Mouse (Mus musculus): ENCODE data around the gene Gngt1.

The Gngt1 gene

DNA sequence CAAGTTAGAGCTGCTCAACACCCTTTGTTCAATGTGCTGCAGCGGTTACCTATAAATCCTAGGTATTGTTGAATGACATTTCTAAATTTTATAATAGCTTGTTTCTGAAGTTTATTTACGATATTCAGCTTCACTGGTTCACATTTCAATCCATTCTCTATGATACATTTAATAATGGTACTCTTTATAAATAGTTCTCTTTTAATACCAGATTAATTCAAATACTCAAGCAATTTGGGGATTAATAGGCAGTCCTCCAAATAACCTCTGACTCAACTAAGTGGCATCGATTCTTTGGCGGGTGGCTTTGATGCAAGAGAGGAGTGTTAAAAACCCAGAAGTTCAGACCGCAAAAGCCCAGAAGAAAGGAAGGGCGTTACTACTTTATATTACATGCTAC is at the start of gene Gngt1:
Gngt1 (plus strand) TSS at position 301 of the 400 bp plus-strand sequence.
- DNase-seq (ENCODE audit: low spot score in 2 of 2): no peak

DNA sequence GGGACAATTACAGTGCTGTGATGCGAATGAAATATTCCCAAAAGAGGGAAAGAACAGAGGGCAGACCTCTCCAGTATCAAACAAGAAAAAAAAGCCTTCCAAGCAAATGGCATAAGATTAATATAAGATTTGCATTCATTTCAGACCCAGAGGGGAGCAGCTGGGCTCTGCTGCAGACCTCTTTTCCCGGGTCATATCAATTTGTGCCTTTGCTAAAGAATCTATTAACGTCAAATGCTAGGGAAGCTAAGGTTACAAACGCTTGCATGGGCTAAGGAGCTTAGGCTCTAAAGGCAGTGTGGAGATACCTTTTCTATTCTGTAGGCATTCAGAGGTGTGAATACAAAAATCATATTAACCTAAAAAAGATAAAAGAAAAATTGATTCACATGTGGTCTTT is 38.6 kb upstream of the Gngt1 start:
- DNase-seq (ENCODE audit: low spot score in 2 of 2): no peak

GRCm38 (mm10) chr6:3967676-3968626 is 25.6 kb upstream of the Gngt1 start:
- DNase-seq (ENCODE audit: low spot score in 2 of 2): peak; percentile 20 to 22

GRCm38 (mm10) chr6:3973679-3974078 is 19.9 kb upstream of the Gngt1 start:
- no peak for DNase-seq (ENCODE audit: low spot score in 2 of 2)

DNA sequence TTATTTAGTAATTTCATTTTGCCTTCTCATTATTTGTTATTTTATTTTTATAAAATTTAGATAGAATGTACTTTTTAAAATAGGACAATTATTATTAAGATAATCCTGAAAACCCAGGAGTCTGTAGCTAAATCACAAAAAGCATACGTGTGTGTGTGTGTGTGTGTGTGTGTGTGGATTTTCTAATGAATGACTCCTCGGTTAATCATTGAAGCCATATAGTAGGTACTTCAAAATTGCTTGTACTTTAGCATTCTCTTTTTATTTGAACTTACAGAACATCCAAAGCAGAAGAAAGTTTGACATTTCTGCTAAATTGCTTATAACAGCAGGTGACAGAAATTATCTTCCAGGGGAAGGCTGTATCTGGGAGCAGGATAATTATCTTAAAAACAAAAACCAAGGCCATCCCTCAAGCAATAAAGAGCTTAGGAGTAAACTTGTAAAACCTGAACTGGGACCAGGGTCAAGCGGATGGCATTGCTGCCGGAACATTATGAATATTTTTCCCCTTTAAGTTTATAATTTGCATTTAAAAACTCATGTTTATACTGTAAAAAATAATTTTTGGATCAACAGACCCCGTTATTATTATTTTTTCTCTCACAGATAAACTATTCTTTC is 10.8 kb upstream of the Gngt1 start:
- no peak for DNase-seq (ENCODE audit: low spot score in 2 of 2)

- no peak for DNase-seq (ENCODE audit: low spot score in 2 of 2)
Measured at GRCm38 (mm10) chr6:3988750-3989149, 4.8 kb upstream of the Gngt1 start, which contains the start of gene Tfpi2. TSS of gene Tfpi2 (minus strand) at chr6:3988919.

DNA sequence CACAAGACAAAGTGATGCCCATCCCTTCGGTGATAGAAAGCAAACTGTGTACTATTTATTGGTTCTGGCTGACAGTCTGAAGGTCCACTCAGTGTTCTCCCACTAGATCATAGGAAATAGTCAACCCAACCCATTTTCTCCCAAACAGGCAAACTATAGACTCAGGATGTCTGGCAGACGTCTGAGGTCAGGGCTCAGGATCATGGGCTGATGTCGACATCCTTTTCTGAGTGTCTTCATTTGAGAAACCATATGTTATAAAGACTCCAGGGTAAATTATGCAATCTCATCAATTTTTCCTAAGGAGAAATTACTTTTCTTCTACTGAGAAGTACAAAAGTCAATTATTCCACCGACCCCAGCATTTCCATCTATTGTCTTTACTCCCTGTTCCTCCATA is 4.5 kb downstream of the Gngt1 start:
- no peak for DNase-seq (ENCODE audit: low spot score in 2 of 2)

- no peak for DNase-seq (ENCODE audit: low spot score in 2 of 2)
Measured at GRCm38 (mm10) chr6:3999296-3999695, 5.7 kb downstream of the Gngt1 start.

DNA sequence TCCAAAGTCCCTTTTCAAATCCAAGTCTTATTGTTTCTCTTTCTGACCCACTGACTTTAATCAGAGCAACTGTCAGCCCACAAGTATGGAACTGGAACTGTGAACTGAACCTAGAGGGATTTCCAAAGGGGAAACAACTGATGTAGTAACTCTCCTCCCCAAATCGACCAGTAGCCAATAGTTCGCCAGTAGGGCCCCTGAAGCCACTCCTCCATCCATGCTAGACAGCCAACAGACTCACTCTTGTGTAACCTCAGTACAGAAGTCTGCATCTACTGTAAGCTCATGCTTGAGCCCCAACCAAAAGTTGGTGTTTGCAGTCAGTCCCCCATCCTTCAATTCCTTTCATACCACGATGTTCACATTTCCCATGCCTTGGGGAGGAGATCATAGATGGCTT is 7.1 kb downstream of the Gngt1 start:
- no peak for DNase-seq (ENCODE audit: low spot score in 2 of 2)

- no peak for DNase-seq (ENCODE audit: low spot score in 2 of 2)
Measured at GRCm38 (mm10) chr6:4003445-4003844, 9.9 kb downstream of the Gngt1 start.

- DNase-seq (ENCODE audit: low spot score in 2 of 2): peak; percentile 29 to 38
Measured at GRCm38 (mm10) chr6:4003890-4004306, 10.3 kb downstream of the Gngt1 start, which contains the start of gene Gng11. TSS of gene Gng11 (plus strand) at chr6:4003904.

GRCm38 (mm10) chr6:4004808-4005207 is 11.2 kb downstream of the Gngt1 start:
- no peak for DNase-seq (ENCODE audit: low spot score in 2 of 2)

GRCm38 (mm10) chr6:4008501-4009040 is 15.0 kb downstream of the Gngt1 start:
- no peak for DNase-seq (ENCODE audit: low spot score in 2 of 2)

- DNase-seq (ENCODE audit: low spot score in 2 of 2): no peak
Measured at GRCm38 (mm10) chr6:4009548-4009947, 16.0 kb downstream of the Gngt1 start.

DNA sequence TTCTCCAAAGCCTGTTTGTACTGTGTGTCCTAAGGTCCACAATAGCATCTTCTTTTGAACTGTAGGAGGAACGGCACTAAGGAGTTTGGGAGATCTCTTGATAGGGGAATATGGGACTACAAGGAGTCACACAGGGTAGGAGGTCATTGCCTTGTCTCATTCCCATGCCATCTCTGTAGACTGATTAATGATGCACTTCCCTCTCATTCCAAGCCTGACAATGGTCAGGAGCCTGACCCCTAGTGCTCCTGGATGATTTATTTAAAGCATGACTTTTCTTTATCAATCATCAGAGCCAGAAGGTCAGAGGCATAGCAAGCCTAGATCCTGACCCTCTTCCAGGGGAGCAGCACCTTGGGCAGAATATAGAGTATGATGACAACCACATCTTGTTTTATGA is 29.1 kb downstream of the Gngt1 start:
- DNase-seq (ENCODE audit: low spot score in 2 of 2): no peak

DNA sequence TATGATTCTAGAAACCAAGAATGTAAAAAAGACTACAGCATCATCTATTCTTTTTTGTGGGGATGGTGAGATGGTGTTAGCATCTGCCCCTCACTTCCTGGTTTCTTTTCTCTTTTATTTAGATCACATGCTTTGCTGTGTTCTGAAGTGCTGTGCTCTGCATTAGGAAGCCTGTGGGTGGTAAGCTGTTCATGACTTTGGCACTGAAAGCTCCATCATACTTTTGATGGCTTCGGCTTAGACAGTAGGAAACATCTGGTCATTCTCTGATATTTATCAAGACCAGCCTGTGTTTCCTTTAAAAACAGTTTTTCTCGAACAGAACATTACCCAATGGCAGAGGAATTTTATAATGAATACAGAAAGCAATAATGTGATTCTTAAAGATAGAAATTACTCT is 32.8 kb downstream of the Gngt1 start:
- DNase-seq (ENCODE audit: low spot score in 2 of 2): no peak

DNA sequence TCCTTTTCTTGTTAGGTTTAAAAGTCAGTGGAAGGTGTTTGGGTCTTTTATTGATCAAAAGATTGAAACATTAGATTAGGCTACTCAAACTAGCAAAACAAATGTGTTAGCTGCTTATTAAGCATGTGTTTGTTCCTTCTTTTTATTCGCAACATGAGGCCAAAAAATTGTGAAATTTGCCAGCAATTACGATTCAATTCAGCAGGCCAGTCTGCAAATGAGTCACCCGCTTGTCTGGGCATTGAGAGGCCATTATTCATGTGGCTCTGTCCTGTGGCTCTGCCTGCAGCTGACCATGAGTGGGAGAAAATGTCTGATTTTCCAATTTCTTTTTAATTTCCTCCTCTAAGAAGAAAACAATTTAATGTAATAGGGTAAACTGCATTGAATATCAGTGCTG is 37.4 kb downstream of the Gngt1 start:
- no peak for DNase-seq (ENCODE audit: low spot score in 2 of 2)

DNA sequence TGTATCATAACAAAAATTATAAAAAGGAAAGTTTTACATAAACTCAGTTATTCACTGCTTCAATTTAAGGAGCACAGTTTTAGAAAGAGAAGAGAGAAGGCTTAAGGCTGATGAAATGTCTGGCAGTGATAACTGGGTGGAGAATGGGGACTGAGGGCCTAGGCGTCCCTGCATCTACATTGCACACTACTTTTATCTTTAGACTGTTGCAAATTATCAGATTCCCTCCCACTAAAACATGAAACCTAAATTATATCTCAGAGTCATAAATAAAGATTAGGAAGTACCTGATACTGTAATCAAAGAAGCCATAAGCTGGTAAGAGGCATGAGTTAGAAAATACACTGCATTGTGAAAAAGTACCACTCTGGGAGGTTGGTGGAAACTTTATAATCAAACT is 48.2 kb downstream of the Gngt1 start:
- no peak for DNase-seq (ENCODE audit: low spot score in 2 of 2)
